ENCODE assay signal across 8 mouse cellular contexts in the genomic region with DNA sequence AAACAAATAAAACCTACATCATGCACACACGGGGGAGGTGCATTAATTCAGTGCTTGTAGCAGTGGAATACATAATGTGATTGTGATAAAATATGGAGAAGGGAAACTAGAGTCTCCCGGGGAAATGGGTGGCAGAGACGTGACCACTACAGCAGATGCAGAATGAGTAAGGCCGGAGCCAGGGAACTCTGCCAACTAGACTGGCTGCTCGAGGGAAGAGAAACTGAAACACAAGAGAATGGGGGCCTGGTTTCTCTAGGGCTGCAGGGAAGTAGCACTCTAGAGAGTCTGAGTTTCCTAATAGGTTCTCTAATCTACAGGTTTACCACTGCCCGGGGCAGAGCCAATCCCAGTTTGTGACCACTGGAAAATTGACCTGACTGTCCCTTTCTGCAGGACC. TPM values are rescaled to one million over a fixed set of nuclear protein-coding genes. Genes with fewer than 3 reads are reported as not detected.
A peak's percentile ranks its signal among the peaks of the same experiment; 100 is the strongest.
DNase-seq lines count a peak whose midpoint lies in the region.
"Had no signal": no experiment of that assay in that cellular context is flagged by ENCODE, and none has a peak within 500 bp of the region (broad histone marks: within the 10 kb centered on the region; RNA-seq: fewer than 3 reads in every experiment).

No protein-coding gene starts in this region.

- peak overlapping the region; percentile 9; the same call in 1 of the 2 replicates for H3K27ac ChIP-seq in brown adipose tissue, adult 24 weeks (replicated peaks; ENCODE audit: low read depth, low read length)
- H3K27ac ChIP-seq: limb, embryonic 13.5 days had no signal

- H3K4me3 ChIP-seq in brown adipose tissue, adult 24 weeks (ENCODE audit: insufficient read depth, low read depth, low read length): no peak overlapping the region
- H3K4me3 ChIP-seq: limb, embryonic 13.5 days had no signal

- peaks cover 7% of the 10 kb centered on the region; the same call in 1 of the 2 replicates for H3K4me1 ChIP-seq in brown adipose tissue, adult 24 weeks (ENCODE audit: control insufficient read depth, insufficient read depth, insufficient read length, low read length)
- H3K4me1 ChIP-seq: limb, embryonic 13.5 days had no signal

- DNase-seq in testis, postnatal 10 days (ENCODE audit: low spot score): peak; percentile 51
- DNase-seq in testis, postnatal 14 days (ENCODE audit: low spot score): no peak
- DNase-seq in heart, adult 9 months (ENCODE audit: low spot score in 2 of 2): peak; percentile 77 to 79
- DNase-seq in layer of hippocampus, adult 18-20 months (ENCODE audit: low spot score in 2 of 2): peak; percentile 32 to 66
- DNase-seq in lung, postnatal 36 days: peak; percentile 93
- DNase-seq in yolk sac, embryonic 10.5 days (ENCODE audit: low spot score): no peak

RNA-seq across cellular contexts. Expression of a gene that starts 48.9 kb away (rescaled TPM):
- 8.7 and 11.6 TPM in 2 replicates for polyA plus RNA-seq in brown adipose tissue, adult 24 weeks (2012; ENCODE audit: insufficient read depth, insufficient read length, missing spikeins)
- 10 to 100 TPM; 36.4 to 36.8 TPM for total RNA-seq in layer of hippocampus, adult 18-20 months (2021)

Comparison
In these comparisons a context has a peak if more than half of its experiments do, and no peak if none do; other contexts are left out.
1. DNase-seq: peak in testis, postnatal 10 days (single experiment), heart, adult 9 months (2 of 2), layer of hippocampus, adult 18-20 months (2 of 2) and lung, postnatal 36 days (single experiment); none in testis, postnatal 14 days (single experiment) and yolk sac, embryonic 10.5 days (single experiment).